Comparison of ENCODE assay signal across 8 mouse cellular contexts in the genomic region with DNA sequence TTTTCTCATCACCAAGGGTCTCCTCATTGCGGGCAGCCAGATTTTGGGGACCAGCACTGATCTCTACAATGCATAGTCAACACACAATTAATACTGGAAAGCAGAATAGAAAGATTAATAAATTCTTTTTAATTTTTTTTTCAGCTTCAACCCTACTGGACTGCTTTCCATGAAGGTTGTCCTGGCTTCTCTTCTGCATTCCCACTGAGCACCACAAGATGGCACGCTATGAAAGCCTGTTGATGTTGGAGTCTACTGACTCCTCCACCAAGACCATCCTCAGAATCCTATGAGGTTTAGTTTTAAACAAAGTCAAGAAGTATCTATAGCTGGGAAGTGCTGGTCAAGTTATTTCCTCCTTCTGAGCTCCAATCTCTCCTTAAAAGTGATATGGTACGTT. TPM values are rescaled to one million over a fixed set of nuclear protein-coding genes. Genes with fewer than 3 reads are reported as not detected.
DNase-seq lines count a peak whose midpoint lies in the region.

No protein-coding gene starts in this region.

- peak; percentile 5 for DNase-seq in MN1 (ENCODE audit: low spot score)
- DNase-seq in cerebellum, adult 18-20 months = peak; percentile 74 to 75
- DNase-seq in frontal cortex, postnatal 36 days (ENCODE audit: low spot score in 2 of 2) = peak; percentile 65 to 86
- DNase-seq in induced T-regulatory cell, adult 2 months (ENCODE audit: low read depth) = peak; percentile 67
- peak; percentile 48 to 82 for DNase-seq in layer of hippocampus, postnatal 25 days (ENCODE audit: extremely low spot score in 1 of 2, low spot score in 1 of 2)
- DNase-seq in lung, postnatal 25 days (ENCODE audit: low spot score) = peak; percentile 84
- DNase-seq in retina, postnatal 7 days (ENCODE audit: low read depth, low spot score) = peak; percentile 2
- peak; percentile 77 for DNase-seq in thymus, postnatal 25 days

RNA-seq across cellular contexts. Expression of a gene that starts 20.2 kb away (rescaled TPM):
- total RNA-seq in layer of hippocampus, postnatal 25 days (2021) = 1 to 10 TPM in 1 of 2 experiments, under 1 TPM in 1; 0.87 to 1.3 TPM

RNA-seq across cellular contexts. Expression of a gene that starts 20.3 kb away (rescaled TPM):
- total RNA-seq in layer of hippocampus, postnatal 25 days (2021) = not detected

RNA-seq across cellular contexts. Expression of a gene that starts 31.6 kb away (rescaled TPM):
- 10 to 100 TPM; 29.0 to 37.9 TPM for total RNA-seq in layer of hippocampus, postnatal 25 days (2021)

Comparison
In these comparisons a context has a peak if more than half of its experiments do, and no peak if none do; other contexts are left out.
1. Peak in every context shown above with its lines: DNase-seq.
2. DNase-seq: peak in every context shown above with its lines; median percentile 84 in lung, postnatal 25 days; 77 in thymus, postnatal 25 days; 76 in frontal cortex, postnatal 36 days; 74 in cerebellum, adult 18-20 months; 67 in induced T-regulatory cell, adult 2 months; 65 in layer of hippocampus, postnatal 25 days; 5 in MN1; 2 in retina, postnatal 7 days.